In the genomic region with DNA sequence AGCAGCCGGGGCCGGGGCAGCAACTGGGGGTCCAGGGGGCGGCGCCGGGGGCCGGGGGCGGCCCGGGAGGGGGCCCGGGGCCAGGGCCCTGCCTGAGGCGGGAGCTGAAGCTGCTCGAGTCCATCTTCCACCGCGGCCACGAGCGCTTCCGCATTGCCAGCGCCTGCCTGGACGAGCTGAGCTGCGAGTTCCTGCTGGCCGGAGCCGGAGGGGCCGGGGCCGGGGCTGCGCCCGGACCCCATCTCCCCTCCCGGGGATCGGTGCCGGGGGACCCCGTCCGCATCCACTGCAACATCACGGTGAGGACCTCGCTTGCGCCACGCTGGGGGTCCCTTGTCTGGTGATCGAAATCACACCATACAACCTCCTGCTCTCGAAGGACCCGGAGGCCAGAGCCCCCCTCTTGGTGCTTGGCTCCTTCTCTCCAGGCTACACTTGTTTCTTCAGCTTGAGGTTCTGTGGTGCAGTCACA, we compare ENCODE assay signal across 8 mouse cellular contexts. TPM values are rescaled to one million over a fixed set of nuclear protein-coding genes. Genes with fewer than 3 reads are reported as not detected.
DNase-seq lines count a peak whose midpoint lies in the region; ATAC-seq and TF ChIP-seq lines count a peak whose summit lies in the region.

No protein-coding gene starts in this region.

- H3K4me3 ChIP-seq in forebrain, embryonic 13.5 days = peak overlapping the region; percentile 99
- peak overlapping the region; percentile 98 for H3K4me3 ChIP-seq in hindbrain, embryonic 14.5 days (replicated peaks; ENCODE audit: low read length)
- H3K4me3 ChIP-seq in liver, adult 2 months (ENCODE audit: insufficient read depth, low read depth, low read length) = peak overlapping the region; percentile 67

- TF ChIP-seq POLR2A in brain, embryonic 14.5 days (IDR thresholded peaks at IDR 0.05; ENCODE audit: borderline replicate concordance, extremely low read depth, insufficient read depth, insufficient read length, poor library complexity, severe bottlenecking) = no peak
- no peak for TF ChIP-seq POLR2A in liver, adult 2 months (IDR thresholded peaks at IDR 0.05; ENCODE audit: extremely low read depth, insufficient read depth, low read length)

- H3K27me3 ChIP-seq in forebrain, embryonic 13.5 days = no peaks in the 10 kb centered on the region
- no peaks in the 10 kb centered on the region for H3K27me3 ChIP-seq in hindbrain, embryonic 14.5 days (ENCODE audit: control insufficient read depth, insufficient read depth, low read length)
- no peaks in the 10 kb centered on the region for H3K27me3 ChIP-seq in liver, adult 2 months (ENCODE audit: control insufficient read depth, insufficient read depth, low read length)

- peak overlapping the region; percentile 99 for H3K9ac ChIP-seq in forebrain, embryonic 13.5 days
- H3K9ac ChIP-seq in hindbrain, embryonic 14.5 days = peak overlapping the region; percentile 98
- H3K9ac ChIP-seq in liver, adult 2 months (ENCODE audit: low read depth, low read length) = peak overlapping the region; percentile 75

- WGBS in forebrain, embryonic 13.5 days = under 1% methylated on average over 37 of the region's 37 CpGs
- under 1% methylated on average over 36 of the region's 37 CpGs for WGBS in hindbrain, embryonic 14.5 days
- WGBS in liver, adult 2 months = under 1% methylated on average over 29 of the region's 37 CpGs

- H3K4me1 ChIP-seq in forebrain, embryonic 13.5 days = peaks cover 41% of the 10 kb centered on the region
- peaks cover 31% of the 10 kb centered on the region for H3K4me1 ChIP-seq in hindbrain, embryonic 14.5 days (replicated peaks; ENCODE audit: control insufficient read depth, insufficient read depth, low read length)
- peaks cover 7% of the 10 kb centered on the region for H3K4me1 ChIP-seq in liver, adult 2 months (ENCODE audit: control insufficient read depth, insufficient read depth, low read length)

- peak overlapping the region; percentile 92 for H3K4me2 ChIP-seq in forebrain, embryonic 13.5 days
- peak overlapping the region; percentile 74 for H3K4me2 ChIP-seq in hindbrain, embryonic 14.5 days (replicated peaks)

- peaks cover 6% of the 10 kb centered on the region; the same call in 1 of the 2 replicates for H3K79me2 ChIP-seq in liver, adult 2 months (ENCODE audit: control insufficient read depth, insufficient read depth, low read length)

- peaks cover 44% of the 10 kb centered on the region for H3K36me3 ChIP-seq in forebrain, embryonic 13.5 days (ENCODE audit: poor library complexity, severe bottlenecking)
- H3K36me3 ChIP-seq in hindbrain, embryonic 14.5 days (replicated peaks; ENCODE audit: control insufficient read depth, insufficient read depth) = peaks cover 29% of the 10 kb centered on the region
- H3K36me3 ChIP-seq in liver, adult 2 months (ENCODE audit: control insufficient read depth, insufficient read depth, low read length) = peaks cover 19% of the 10 kb centered on the region

- H3K9me3 ChIP-seq in forebrain, embryonic 13.5 days (replicated peaks) = no peaks in the 10 kb centered on the region
- H3K9me3 ChIP-seq in hindbrain, embryonic 14.5 days (ENCODE audit: control insufficient read depth, low read length) = no peaks in the 10 kb centered on the region

- DNase-seq in right cerebral cortex, postnatal 14 days = peak; percentile 45
- no peak for DNase-seq in right cerebral cortex, postnatal 4 days
- DNase-seq in brain, embryonic 14.5 days (ENCODE audit: low read depth) = peak; percentile 26
- DNase-seq in hindbrain, embryonic 14.5 days (ENCODE audit: low spot score) = no peak
- no peak for DNase-seq in liver, adult 2 months (ENCODE audit: extremely low read depth, low read depth, low spot score)
- DNase-seq in naive thymus-derived CD4-positive, alpha-beta T cell, adult 2 months (ENCODE audit: low read depth) = peak; percentile 48

- peak overlapping the region; percentile 96 for H3K27ac ChIP-seq in forebrain, embryonic 13.5 days
- peak overlapping the region; percentile 97 for H3K27ac ChIP-seq in hindbrain, embryonic 14.5 days
- H3K27ac ChIP-seq in liver, adult 2 months (replicated peaks; ENCODE audit: insufficient read depth, low read depth, low read length) = 0 out of 2 replicates have a peak overlapping the region, but pooled peaks have one; percentile 6

- no peak for TF ChIP-seq CTCF in brain, embryonic 14.5 days (IDR thresholded peaks at IDR 0.05; ENCODE audit: borderline replicate concordance, extremely low read depth, insufficient read depth, insufficient read length)
- TF ChIP-seq CTCF in liver, adult 2 months (IDR thresholded peaks at IDR 0.05; ENCODE audit: low read depth, low read length) = no peak

- no peak; the same call in 1 of the 2 replicates for ATAC-seq in forebrain, embryonic 13.5 days
- no peak; the same call in none of the 2 replicates for ATAC-seq in hindbrain, embryonic 14.5 days (ENCODE audit: low FRiP score)
- no peak for ATAC-seq in frontal cortex, adult (ENCODE audit: low TSS enrichment)

RNA-seq across cellular contexts. Expression of gene Ube2q1, which starts 0.4 kb away (rescaled TPM):
- polyA plus RNA-seq in brain, embryonic 14.5 days (2012; rRNA removed) = 45.1 and 61.2 TPM in 2 replicates
- polyA plus RNA-seq in forebrain, embryonic 13.5 days (2015; fragmentation: Nextera tagmentation; extraction: Ambion mirVana) = 14.1 and 15.4 TPM in 2 replicates
- polyA plus RNA-seq in hindbrain, embryonic 14.5 days (2014; fragmentation: Nextera tagmentation; extraction: Ambion mirVana) = 21.8 and 24.5 TPM in 2 replicates
- 12.5 and 16.6 TPM in 2 replicates for total RNA-seq in liver, adult 2 months (2014; rRNA removed)
- 9.1 and 10.0 TPM in 2 replicates for polyA plus RNA-seq in liver, adult 2 months (2012; rRNA removed)

RNA-seq across cellular contexts. Expression of gene Chrnb2, which starts 9.3 kb away (rescaled TPM):
- 50.3 and 53.7 TPM in 2 replicates for polyA plus RNA-seq in brain, embryonic 14.5 days (2012; rRNA removed)
- polyA plus RNA-seq in forebrain, embryonic 13.5 days (2015; fragmentation: Nextera tagmentation; extraction: Ambion mirVana) = 18.6 and 20.6 TPM in 2 replicates
- 26.0 and 29.1 TPM in 2 replicates for polyA plus RNA-seq in hindbrain, embryonic 14.5 days (2014; fragmentation: Nextera tagmentation; extraction: Ambion mirVana)
- 0.28 and 0.54 TPM in 2 replicates for total RNA-seq in liver, adult 2 months (2014; rRNA removed)
- polyA plus RNA-seq in liver, adult 2 months (2012; rRNA removed) = 0.42 and 0.68 TPM in 2 replicates

RNA-seq across cellular contexts. Expression of gene She, which starts 57.4 kb away (rescaled TPM):
- 0.77 and 2.0 TPM in 2 replicates for polyA plus RNA-seq in brain, embryonic 14.5 days (2012; rRNA removed)
- polyA plus RNA-seq in forebrain, embryonic 13.5 days (2015; fragmentation: Nextera tagmentation; extraction: Ambion mirVana) = 1.2 TPM in 2 replicates
- 2.3 and 2.8 TPM in 2 replicates for polyA plus RNA-seq in hindbrain, embryonic 14.5 days (2014; fragmentation: Nextera tagmentation; extraction: Ambion mirVana)
- total RNA-seq in liver, adult 2 months (2014; rRNA removed) = 2.3 and 2.5 TPM in 2 replicates
- 0.78 TPM in 2 replicates for polyA plus RNA-seq in liver, adult 2 months (2012; rRNA removed)

RNA-seq across cellular contexts. Expression of gene Adar, which starts 59.0 kb away (rescaled TPM):
- 72.0 and 78.2 TPM in 2 replicates for polyA plus RNA-seq in brain, embryonic 14.5 days (2012; rRNA removed)
- 15.6 and 19.0 TPM in 2 replicates for polyA plus RNA-seq in forebrain, embryonic 13.5 days (2015; fragmentation: Nextera tagmentation; extraction: Ambion mirVana)
- polyA plus RNA-seq in hindbrain, embryonic 14.5 days (2014; fragmentation: Nextera tagmentation; extraction: Ambion mirVana) = 31.6 and 35.8 TPM in 2 replicates
- total RNA-seq in liver, adult 2 months (2014; rRNA removed) = 10.3 and 12.6 TPM in 2 replicates
- polyA plus RNA-seq in liver, adult 2 months (2012; rRNA removed) = 9.4 and 14.4 TPM in 2 replicates

Comparison
In these comparisons a context has a peak if more than half of its experiments do, and no peak if none do; other contexts are left out.
1. DNase-seq: peak in right cerebral cortex, postnatal 14 days (single experiment), brain, embryonic 14.5 days (single experiment) and naive thymus-derived CD4-positive, alpha-beta T cell, adult 2 months (single experiment); none in right cerebral cortex, postnatal 4 days (single experiment), hindbrain, embryonic 14.5 days (single experiment) and liver, adult 2 months (single experiment).
2. H3K27ac ChIP-seq: peak in every context shown above with its lines; median percentile 97 in hindbrain, embryonic 14.5 days; 96 in forebrain, embryonic 13.5 days; 6 in liver, adult 2 months.
3. RNA of gene Chrnb2, which starts 9.3 kb away (polyA plus RNA-seq): 50.3 to 53.7 TPM in brain, embryonic 14.5 days, 26.0 to 29.1 TPM in hindbrain, embryonic 14.5 days and 18.6 to 20.6 TPM in forebrain, embryonic 13.5 days; 0.42 to 0.68 TPM in liver, adult 2 months; every median in the first group is over 10 times any median in the second.
4. Peak in every context shown above with its lines, with median percentiles within 50 percentile points of each other: H3K4me3 ChIP-seq and H3K9ac ChIP-seq.